ENCODE assay signal across 26 mouse cellular contexts in the genomic region with DNA sequence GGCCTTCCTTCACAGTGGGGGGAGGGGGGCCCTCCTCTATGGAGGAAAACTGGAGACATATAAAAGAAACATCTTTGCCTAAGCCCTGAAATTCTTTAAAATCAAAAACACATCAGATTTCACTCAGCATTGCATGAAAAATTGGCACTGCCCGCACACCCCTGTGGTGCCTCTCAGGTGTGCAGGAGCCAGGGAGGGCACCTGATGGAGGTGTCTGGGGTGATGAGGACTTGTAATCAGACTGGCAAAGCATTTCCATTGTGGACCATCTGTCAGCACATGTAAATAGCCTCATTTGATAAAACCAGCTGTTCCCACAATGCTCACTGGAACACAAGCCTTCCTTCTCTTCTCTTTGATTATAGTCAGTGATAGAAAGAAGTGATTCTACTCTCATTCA.
A peak's percentile ranks its signal among the peaks of the same experiment; 100 is the strongest.
DNase-seq lines count a peak whose midpoint lies in the region; ATAC-seq and TF ChIP-seq lines count a peak whose summit lies in the region.
"Had no signal": no experiment of that assay in that cellular context is flagged by ENCODE, and none has a peak within 500 bp of the region (broad histone marks: within the 10 kb centered on the region; RNA-seq: fewer than 3 reads in every experiment).

No protein-coding gene starts in this region.

- no peaks in the 10 kb centered on the region for H3K9me3 ChIP-seq in midbrain, embryonic 14.5 days (ENCODE audit: control insufficient read depth, low read length)
- no peaks in the 10 kb centered on the region for H3K9me3 ChIP-seq in midbrain, embryonic 15.5 days
- no peaks in the 10 kb centered on the region for H3K9me3 ChIP-seq in stomach, postnatal 0 days (ENCODE audit: control insufficient read depth, low read length)
- H3K9me3 ChIP-seq: embryonic facial prominence, embryonic 12.5 days; heart, embryonic 13.5 days; hindbrain, embryonic 15.5 days; limb, embryonic 10.5 days; limb, embryonic 15.5 days; midbrain, embryonic 10.5 days had no signal

- peaks cover 7% of the 10 kb centered on the region; the same call in 1 of the 2 replicates for H3K4me1 ChIP-seq in midbrain, embryonic 14.5 days (ENCODE audit: control insufficient read depth, insufficient read depth, low read length)
- peaks cover 10% of the 10 kb centered on the region; the same call in 1 of the 2 replicates for H3K4me1 ChIP-seq in midbrain, embryonic 15.5 days
- no peaks in the 10 kb centered on the region for H3K4me1 ChIP-seq in stomach, postnatal 0 days (replicated peaks; ENCODE audit: control insufficient read depth, insufficient read depth)
- H3K4me1 ChIP-seq: embryonic facial prominence, embryonic 12.5 days; heart, embryonic 13.5 days; limb, embryonic 10.5 days had no signal

- no peak for ATAC-seq in midbrain, embryonic 14.5 days (ENCODE audit: low FRiP score, low TSS enrichment)
- ATAC-seq in midbrain, embryonic 15.5 days (replicated peaks), result no peak
- ATAC-seq in stomach, postnatal 0 days (ENCODE audit: low FRiP score, low TSS enrichment), result no peak
- ATAC-seq: CD4-positive, CD25-positive, alpha-beta regulatory T cell, adult 4 months; forebrain, embryonic 16.5 days had no signal

- WGBS in midbrain, embryonic 14.5 days, result 87% methylated on average over 1 of the region's 1 CpGs
- WGBS in midbrain, embryonic 15.5 days, result 93% methylated on average over 1 of the region's 1 CpGs
- 97% methylated on average over 1 of the region's 1 CpGs for WGBS in stomach, postnatal 0 days

- H3K4me2 ChIP-seq in midbrain, embryonic 14.5 days (ENCODE audit: low read length), result no peak overlapping the region
- H3K4me2 ChIP-seq in midbrain, embryonic 15.5 days, result no peak overlapping the region
- H3K4me2 ChIP-seq in stomach, postnatal 0 days (replicated peaks; ENCODE audit: low read depth), result no peak overlapping the region
- H3K4me2 ChIP-seq: embryonic facial prominence, embryonic 12.5 days; heart, embryonic 13.5 days; hindbrain, embryonic 15.5 days; limb, embryonic 15.5 days had no signal

- H3K36me3 ChIP-seq in midbrain, embryonic 14.5 days (ENCODE audit: control insufficient read depth, insufficient read depth, low read length), result no peaks in the 10 kb centered on the region
- H3K36me3 ChIP-seq in midbrain, embryonic 15.5 days (replicated peaks), result no peaks in the 10 kb centered on the region
- H3K36me3 ChIP-seq in stomach, postnatal 0 days (ENCODE audit: control insufficient read depth, insufficient read depth, low read length), result no peaks in the 10 kb centered on the region
- H3K36me3 ChIP-seq: embryonic facial prominence, embryonic 12.5 days; heart, embryonic 13.5 days; hindbrain, embryonic 15.5 days; limb, embryonic 10.5 days; limb, embryonic 15.5 days; midbrain, embryonic 10.5 days had no signal

- peak; percentile 25 for DNase-seq in midbrain, embryonic 14.5 days
- DNase-seq in cerebellum, adult 11 months, result peak; percentile 54
- DNase-seq in cerebellum, adult 8-10 months, result peak; percentile 53
- DNase-seq in cerebellum, postnatal 25 days, result peak; percentile 48 to 71
- DNase-seq in left cerebral cortex, adult 18-20 months (ENCODE audit: low spot score in 2 of 2), result no peak
- no peak for DNase-seq in stomach, postnatal 0 days (ENCODE audit: low spot score)
- DNase-seq: adrenal gland, postnatal 14 days; heart, postnatal 10 days; kidney, adult 18-20 months; kidney, postnatal 36 days; lung, adult 2 months; lung, postnatal 10 days; right cerebral cortex, adult 18-20 months; spleen, adult 18-20 months; thymus, adult 2 months; thymus, postnatal 36 days had no signal

- no peak overlapping the region for H3K4me3 ChIP-seq in midbrain, embryonic 14.5 days (replicated peaks; ENCODE audit: low read depth, low read length)
- H3K4me3 ChIP-seq in midbrain, embryonic 15.5 days, result no peak overlapping the region
- H3K4me3 ChIP-seq in stomach, postnatal 0 days (ENCODE audit: low read depth, low read length), result no peak overlapping the region
- H3K4me3 ChIP-seq: embryonic facial prominence, embryonic 12.5 days; heart, embryonic 13.5 days; hindbrain, embryonic 15.5 days; limb, embryonic 10.5 days; limb, embryonic 15.5 days; midbrain, embryonic 10.5 days had no signal

- no peak overlapping the region for H3K27ac ChIP-seq in midbrain, embryonic 14.5 days (replicated peaks; ENCODE audit: low read depth, low read length)
- no peak overlapping the region for H3K27ac ChIP-seq in midbrain, embryonic 15.5 days
- no peak overlapping the region for H3K27ac ChIP-seq in stomach, postnatal 0 days (replicated peaks)
- H3K27ac ChIP-seq: embryonic facial prominence, embryonic 12.5 days; heart, embryonic 13.5 days; hindbrain, embryonic 15.5 days; limb, embryonic 10.5 days; limb, embryonic 15.5 days; liver, embryonic 14.5 days; midbrain, embryonic 10.5 days had no signal

- no peak for TF ChIP-seq CTCF in stomach, postnatal 0 days (IDR thresholded peaks at IDR 0.05; ENCODE audit: low read depth)

- no peak overlapping the region for H3K9ac ChIP-seq in midbrain, embryonic 14.5 days (replicated peaks; ENCODE audit: low read length)
- no peak overlapping the region for H3K9ac ChIP-seq in midbrain, embryonic 15.5 days
- no peak overlapping the region for H3K9ac ChIP-seq in stomach, postnatal 0 days (ENCODE audit: low read length)
- H3K9ac ChIP-seq: embryonic facial prominence, embryonic 12.5 days; heart, embryonic 13.5 days; hindbrain, embryonic 15.5 days; limb, embryonic 15.5 days; liver, embryonic 14.5 days had no signal

- no peaks in the 10 kb centered on the region for H3K27me3 ChIP-seq in midbrain, embryonic 14.5 days (ENCODE audit: control insufficient read depth, insufficient read depth, low read length)
- no peaks in the 10 kb centered on the region for H3K27me3 ChIP-seq in midbrain, embryonic 15.5 days (replicated peaks)
- H3K27me3 ChIP-seq in stomach, postnatal 0 days (ENCODE audit: control insufficient read depth, insufficient read depth, low read length), result no peaks in the 10 kb centered on the region
- H3K27me3 ChIP-seq: embryonic facial prominence, embryonic 12.5 days; heart, embryonic 13.5 days; hindbrain, embryonic 15.5 days; limb, embryonic 15.5 days had no signal

- TF ChIP-seq EP300 in stomach, postnatal 0 days (optimal IDR thresholded peaks at IDR 0.05), result no peak

Comparison
In these comparisons a context has a peak if more than half of its experiments do, and no peak if none do; other contexts are left out.
1. DNase-seq: peak in midbrain, embryonic 14.5 days (single experiment), cerebellum, adult 11 months (single experiment), cerebellum, adult 8-10 months (single experiment) and cerebellum, postnatal 25 days (2 of 2); none in left cerebral cortex, adult 18-20 months (0 of 2) and stomach, postnatal 0 days (single experiment).